Comparison of ENCODE assay signal across 18 mouse cellular contexts in genomic region chr10:98541062-98541461, GRCm38 (mm10).
DNase-seq lines count a peak whose midpoint lies in the region; ATAC-seq lines count a peak whose summit lies in the region.
"Had no signal": no experiment of that assay in that cellular context is flagged by ENCODE, and none has a peak within 500 bp of the region (broad histone marks: within the 10 kb centered on the region; RNA-seq: fewer than 3 reads in every experiment).

No protein-coding gene starts in this region.

- no peaks in the 10 kb centered on the region for H3K9me3 ChIP-seq in hindbrain, embryonic 12.5 days (replicated peaks)
- H3K9me3 ChIP-seq: embryonic facial prominence, embryonic 12.5 days; hindbrain, embryonic 13.5 days had no signal

- H3K4me1 ChIP-seq in hindbrain, embryonic 12.5 days = peaks cover 6% of the 10 kb centered on the region

- no peaks in the 10 kb centered on the region for H3K27me3 ChIP-seq in hindbrain, embryonic 12.5 days
- H3K27me3 ChIP-seq: embryonic facial prominence, embryonic 12.5 days; hindbrain, embryonic 13.5 days had no signal

- no peak overlapping the region for H3K9ac ChIP-seq in hindbrain, embryonic 12.5 days
- H3K9ac ChIP-seq: embryonic facial prominence, embryonic 12.5 days; hindbrain, embryonic 13.5 days had no signal

- no peak overlapping the region for H3K27ac ChIP-seq in hindbrain, embryonic 12.5 days
- H3K27ac ChIP-seq: embryonic facial prominence, embryonic 12.5 days; hindbrain, embryonic 13.5 days; hindbrain, postnatal 0 days had no signal

- no peak overlapping the region for H3K4me2 ChIP-seq in hindbrain, embryonic 12.5 days (replicated peaks)
- H3K4me2 ChIP-seq: embryonic facial prominence, embryonic 12.5 days; hindbrain, embryonic 13.5 days had no signal

- ATAC-seq in cerebellum, adult (ENCODE audit: insufficient number of reproducible peaks, low FRiP score, low TSS enrichment) = peak; percentile 100
- no peak for ATAC-seq in hindbrain, embryonic 12.5 days (ENCODE audit: low FRiP score)
- ATAC-seq: forebrain, embryonic 16.5 days; hindbrain, postnatal 0 days had no signal

- H3K4me3 ChIP-seq in hindbrain, embryonic 12.5 days = no peak overlapping the region
- H3K4me3 ChIP-seq: embryonic facial prominence, embryonic 12.5 days; hindbrain, embryonic 13.5 days had no signal

- peak; percentile 91 for DNase-seq in cerebellum, adult 11-12 months
- DNase-seq in cerebellum, adult 9-10 months = peak; percentile 96
- peak; percentile 77 to 84 for DNase-seq in cerebellum, postnatal 25 days
- no peak for DNase-seq in embryo, embryonic 10 days (ENCODE audit: low spot score)
- no peak for DNase-seq in layer of hippocampus, adult 9-11 months
- DNase-seq: adrenal gland, adult 8-10 months; adrenal gland, postnatal 36 days; gastrocnemius, postnatal 25 days; heart, postnatal 10 days; heart, postnatal 4 days; kidney, adult 11 months; kidney, adult 9 months had no signal

- H3K36me3 ChIP-seq in hindbrain, embryonic 12.5 days = no peaks in the 10 kb centered on the region
- H3K36me3 ChIP-seq: embryonic facial prominence, embryonic 12.5 days; hindbrain, embryonic 13.5 days had no signal

Comparison
In these comparisons a context has a peak if more than half of its experiments do, and no peak if none do; other contexts are left out.
1. DNase-seq: peak in cerebellum, adult 11-12 months (single experiment), cerebellum, adult 9-10 months (single experiment) and cerebellum, postnatal 25 days (2 of 2); none in embryo, embryonic 10 days (single experiment) and layer of hippocampus, adult 9-11 months (single experiment).